In genomic region chr13:51595404-51595803, GRCm38 (mm10) we compare ENCODE assay signal across 10 mouse cellular contexts. TPM values are rescaled to one million over a fixed set of nuclear protein-coding genes. Genes with fewer than 3 reads are reported as not detected.
DNase-seq lines count a peak whose midpoint lies in the region; ATAC-seq and TF ChIP-seq lines count a peak whose summit lies in the region.
"Had no signal": no experiment of that assay in that cellular context is flagged by ENCODE, and none has a peak within 500 bp of the region (broad histone marks: within the 10 kb centered on the region; RNA-seq: fewer than 3 reads in every experiment).

No protein-coding gene starts in this region.

- H3K36me3 ChIP-seq in embryonic facial prominence, embryonic 15.5 days: no peaks in the 10 kb centered on the region
- no peaks in the 10 kb centered on the region for H3K36me3 ChIP-seq in hindbrain, embryonic 14.5 days (replicated peaks; ENCODE audit: control insufficient read depth, insufficient read depth)
- no peaks in the 10 kb centered on the region for H3K36me3 ChIP-seq in midbrain, postnatal 0 days (ENCODE audit: insufficient read depth, low read length)
- H3K36me3 ChIP-seq in thymus, adult 2 months (ENCODE audit: control insufficient read depth, insufficient read depth, low read length): no peaks in the 10 kb centered on the region
- H3K36me3 ChIP-seq: liver, embryonic 15.5 days had no signal

- no peak overlapping the region for H3K9ac ChIP-seq in embryonic facial prominence, embryonic 15.5 days
- H3K9ac ChIP-seq in hindbrain, embryonic 14.5 days: no peak overlapping the region
- H3K9ac ChIP-seq in midbrain, postnatal 0 days (replicated peaks; ENCODE audit: low read length, poor library complexity, severe bottlenecking): no peak overlapping the region
- H3K9ac ChIP-seq: liver, embryonic 15.5 days had no signal

- H3K4me2 ChIP-seq in embryonic facial prominence, embryonic 15.5 days (replicated peaks): peak overlapping the region; percentile 94
- H3K4me2 ChIP-seq in hindbrain, embryonic 14.5 days (replicated peaks): peak overlapping the region; percentile 90
- peak overlapping the region; percentile 97 for H3K4me2 ChIP-seq in midbrain, postnatal 0 days (ENCODE audit: low read depth, low read length, poor library complexity, severe bottlenecking)

- TF ChIP-seq CTCF in midbrain, postnatal 0 days (IDR thresholded peaks at IDR 0.05): no peak
- TF ChIP-seq CTCF in thymus, adult 2 months (IDR thresholded peaks at IDR 0.05; ENCODE audit: borderline replicate concordance, control insufficient read depth, extremely low read depth, insufficient read depth, low read length, poor library complexity): no peak

- no peaks in the 10 kb centered on the region for H3K9me3 ChIP-seq in embryonic facial prominence, embryonic 15.5 days (replicated peaks)
- 0 out of 2 replicates have a peak, but pooled peaks cover 4% of the 10 kb centered on the region for H3K9me3 ChIP-seq in hindbrain, embryonic 14.5 days (ENCODE audit: control insufficient read depth, low read length)
- no peaks in the 10 kb centered on the region for H3K9me3 ChIP-seq in midbrain, postnatal 0 days (ENCODE audit: low read length)
- H3K9me3 ChIP-seq: liver, embryonic 15.5 days had no signal

- H3K4me1 ChIP-seq in embryonic facial prominence, embryonic 15.5 days: peaks cover 9% of the 10 kb centered on the region
- no peaks in the 10 kb centered on the region for H3K4me1 ChIP-seq in hindbrain, embryonic 14.5 days (replicated peaks; ENCODE audit: control insufficient read depth, insufficient read depth, low read length)
- H3K4me1 ChIP-seq in midbrain, postnatal 0 days (ENCODE audit: insufficient read depth, low read length): no peaks in the 10 kb centered on the region
- H3K4me1 ChIP-seq in thymus, adult 2 months (replicated peaks; ENCODE audit: control insufficient read depth, insufficient read depth, low read length): peaks cover 5% of the 10 kb centered on the region
- H3K4me1 ChIP-seq: liver, embryonic 15.5 days had no signal

- TF ChIP-seq POLR2A in thymus, adult 2 months (IDR thresholded peaks at IDR 0.05; ENCODE audit: control insufficient read depth, extremely low read depth, insufficient read depth, low read length, poor library complexity): no peak

- ATAC-seq in embryonic facial prominence, embryonic 15.5 days (ENCODE audit: insufficient number of reproducible peaks, low FRiP score, low TSS enrichment, low read depth): no peak
- peak; percentile 8; the same call in 1 of the 2 replicates for ATAC-seq in hindbrain, embryonic 14.5 days (ENCODE audit: low FRiP score)
- 0 out of 2 replicates have a peak, but pooled peaks have one; percentile 17 for ATAC-seq in midbrain, postnatal 0 days (ENCODE audit: low FRiP score)

- no peaks in the 10 kb centered on the region for H3K27me3 ChIP-seq in embryonic facial prominence, embryonic 15.5 days
- H3K27me3 ChIP-seq in hindbrain, embryonic 14.5 days (ENCODE audit: control insufficient read depth, insufficient read depth, low read length): peaks cover 13% of the 10 kb centered on the region
- no peaks in the 10 kb centered on the region for H3K27me3 ChIP-seq in midbrain, postnatal 0 days (ENCODE audit: insufficient read depth, low read length)
- 0 out of 2 replicates have a peak, but pooled peaks cover 4% of the 10 kb centered on the region for H3K27me3 ChIP-seq in thymus, adult 2 months (ENCODE audit: control insufficient read depth, insufficient read depth, low read length)

- H3K4me3 ChIP-seq in embryonic facial prominence, embryonic 15.5 days (replicated peaks): peak overlapping the region; percentile 43
- peak overlapping the region; percentile 39 for H3K4me3 ChIP-seq in hindbrain, embryonic 14.5 days (replicated peaks; ENCODE audit: low read length)
- peak overlapping the region; percentile 45 for H3K4me3 ChIP-seq in midbrain, postnatal 0 days (ENCODE audit: low read depth, low read length)
- no peak overlapping the region for H3K4me3 ChIP-seq in thymus, adult 2 months (ENCODE audit: control insufficient read depth, insufficient read depth, low read length)
- H3K4me3 ChIP-seq: liver, embryonic 15.5 days had no signal

- peak; percentile 25 to 55 for DNase-seq in left cerebral cortex, postnatal 25 days (ENCODE audit: low spot score in 2 of 2)
- DNase-seq in left cerebral cortex, adult 11 months (ENCODE audit: low spot score): no peak
- no peak for DNase-seq in hindbrain, embryonic 14.5 days (ENCODE audit: low spot score)
- no peak for DNase-seq in midbrain, postnatal 0 days (ENCODE audit: low spot score)
- no peak for DNase-seq in retina, postnatal 1 day
- no peak for DNase-seq in thymus, adult 2 months
- DNase-seq in MN1 (ENCODE audit: low spot score): no peak
- DNase-seq: thymus, postnatal 14 days had no signal

- 45% methylated on average over 11 of the region's 11 CpGs for WGBS in embryonic facial prominence, embryonic 15.5 days
- 29% methylated on average over 11 of the region's 11 CpGs for WGBS in hindbrain, embryonic 14.5 days
- WGBS in midbrain, postnatal 0 days: 37% methylated on average over 11 of the region's 11 CpGs
- 63% methylated on average over 11 of the region's 11 CpGs for WGBS in thymus, adult 2 months

- H3K27ac ChIP-seq in embryonic facial prominence, embryonic 15.5 days (replicated peaks): no peak overlapping the region
- no peak overlapping the region for H3K27ac ChIP-seq in hindbrain, embryonic 14.5 days
- no peak overlapping the region for H3K27ac ChIP-seq in midbrain, postnatal 0 days (ENCODE audit: low read depth, low read length)
- no peak overlapping the region for H3K27ac ChIP-seq in thymus, adult 2 months (ENCODE audit: control insufficient read depth, insufficient read depth, low read length)
- H3K27ac ChIP-seq: liver, embryonic 15.5 days had no signal

- intact Hi-C loops in left cerebral cortex, postnatal 25 days (cut with DNase I): loop anchor here (2.0 kb wide), 2 partner anchors 21 to 29 kb away; no protein-coding TSS in a partner anchor

RNA-seq across cellular contexts. Expression of gene Shc3, which starts 26.2 kb away (rescaled TPM):
- 100 to 1,000 TPM; 214 to 217 TPM for total RNA-seq in left cerebral cortex, postnatal 25 days (2021)
- 1.1 and 1.4 TPM in 2 replicates for polyA plus RNA-seq in embryonic facial prominence, embryonic 15.5 days (2015; fragmentation: Nextera tagmentation; extraction: Ambion mirVana)
- polyA plus RNA-seq in hindbrain, embryonic 14.5 days (2014; fragmentation: Nextera tagmentation; extraction: Ambion mirVana): 7.2 and 11.6 TPM in 2 replicates
- total RNA-seq in midbrain, postnatal 0 days (2014; rRNA removed): 110 and 119 TPM in 2 replicates
- polyA plus RNA-seq in midbrain, postnatal 0 days (2015; fragmentation: Nextera tagmentation; extraction: Ambion mirVana): 9.1 and 10.4 TPM in 2 replicates
- polyA plus RNA-seq in thymus, adult 2 months (2012; rRNA removed): 0.57 and 0.69 TPM in 2 replicates
- polyA plus RNA-seq: liver, embryonic 15.5 days had no signal

RNA-seq across cellular contexts. Expression of gene Cks2, which starts 49.6 kb away (rescaled TPM):
- 1 to 10 TPM in 1 of 2 experiments, under 1 TPM in 1; 0.96 to 2.0 TPM for total RNA-seq in left cerebral cortex, postnatal 25 days (2021)
- 228 and 250 TPM in 2 replicates for polyA plus RNA-seq in embryonic facial prominence, embryonic 15.5 days (2015; fragmentation: Nextera tagmentation; extraction: Ambion mirVana)
- 52.4 and 52.6 TPM in 2 replicates for polyA plus RNA-seq in hindbrain, embryonic 14.5 days (2014; fragmentation: Nextera tagmentation; extraction: Ambion mirVana)
- total RNA-seq in midbrain, postnatal 0 days (2014; rRNA removed): 16.3 and 23.0 TPM in 2 replicates
- polyA plus RNA-seq in midbrain, postnatal 0 days (2015; fragmentation: Nextera tagmentation; extraction: Ambion mirVana): 19.0 and 20.0 TPM in 2 replicates
- 85.3 and 86.2 TPM in 2 replicates for polyA plus RNA-seq in thymus, adult 2 months (2012; rRNA removed)

RNA-seq across cellular contexts. Expression of gene Secisbp2, which starts 56.1 kb away (rescaled TPM):
- 10 to 100 TPM; 19.4 to 20.3 TPM for total RNA-seq in left cerebral cortex, postnatal 25 days (2021)
- 31.6 and 35.1 TPM in 2 replicates for polyA plus RNA-seq in embryonic facial prominence, embryonic 15.5 days (2015; fragmentation: Nextera tagmentation; extraction: Ambion mirVana)
- polyA plus RNA-seq in hindbrain, embryonic 14.5 days (2014; fragmentation: Nextera tagmentation; extraction: Ambion mirVana): 27.2 and 28.3 TPM in 2 replicates
- total RNA-seq in midbrain, postnatal 0 days (2014; rRNA removed): 15.2 and 15.7 TPM in 2 replicates
- polyA plus RNA-seq in midbrain, postnatal 0 days (2015; fragmentation: Nextera tagmentation; extraction: Ambion mirVana): 16.7 and 19.4 TPM in 2 replicates
- polyA plus RNA-seq in thymus, adult 2 months (2012; rRNA removed): 50.1 and 50.8 TPM in 2 replicates

Comparison
In these comparisons a context has a peak if more than half of its experiments do, and no peak if none do; other contexts are left out.
1. DNase-seq: peak in left cerebral cortex, postnatal 25 days (2 of 2); none in left cerebral cortex, adult 11 months (single experiment), hindbrain, embryonic 14.5 days (single experiment), midbrain, postnatal 0 days (single experiment), retina, postnatal 1 day (single experiment), thymus, adult 2 months (single experiment) and MN1 (single experiment).
2. Peak in every context shown above with its lines, with median percentiles within 50 percentile points of each other: H3K4me2 ChIP-seq.